Mouse (Mus musculus) lung, adult 2 months (tissue): Measurements from ENCODE around the gene Aox2. TPM values are rescaled to one million over a fixed set of nuclear protein-coding genes. Genes with fewer than 3 reads are reported as not detected.

Source experiments
- DNase-seq: peaks from one replicate; pipeline ENCODE4 v3.0.0; 2022
- H3K4me1 ChIP-seq: fragments of 200-500 bp; 2 replicates; pipeline ENCODE4 v1.6.1; 2011; ENCODE audit warnings: low read length; ENCODE audit not compliant: control insufficient read depth, insufficient read depth
- H3K4me3 ChIP-seq: fragments of 200-500 bp; replicated peaks from 2 replicates; pipeline ENCODE3; 2011; ENCODE audit warnings: low read depth, mild to moderate bottlenecking, control low read depth, low read length; ENCODE audit errors: extremely low read depth
- CTCF ChIP-seq: fragments of 200-500 bp; IDR thresholded peaks from 2 replicates; pipeline ENCODE4 v1.5.1; 2011; ENCODE audit warnings: mild to moderate bottlenecking, low read length, control low read depth; ENCODE audit not compliant: insufficient read depth
- POLR2A ChIP-seq: fragments of 200-500 bp; IDR thresholded peaks from 2 replicates; pipeline ENCODE4 v1.6.1; 2011; ENCODE audit warnings: low read depth, mild to moderate bottlenecking, control low read depth, low read length, borderline replicate concordance; ENCODE audit errors: extremely low read depth
- WGBS: fragments of 180-500 bp; shearing (Covaris S2); methylation state at CpG from one replicate; pipeline ENCODE4 v1.1.7; 2018; 5-methylcytosine and 5-hydroxymethylcytosine counted together
- polyA plus RNA-seq: library from polyadenylated mRNA; depleted of rRNA; stranded (reverse); fragments of >200 nt; gene quantifications from 2 replicates; pipeline ENCODE4 v1.2.3, GENCODE M21; 2012

The Aox2 gene
- polyA plus RNA-seq, 1 experiment, result not detected

DNA sequence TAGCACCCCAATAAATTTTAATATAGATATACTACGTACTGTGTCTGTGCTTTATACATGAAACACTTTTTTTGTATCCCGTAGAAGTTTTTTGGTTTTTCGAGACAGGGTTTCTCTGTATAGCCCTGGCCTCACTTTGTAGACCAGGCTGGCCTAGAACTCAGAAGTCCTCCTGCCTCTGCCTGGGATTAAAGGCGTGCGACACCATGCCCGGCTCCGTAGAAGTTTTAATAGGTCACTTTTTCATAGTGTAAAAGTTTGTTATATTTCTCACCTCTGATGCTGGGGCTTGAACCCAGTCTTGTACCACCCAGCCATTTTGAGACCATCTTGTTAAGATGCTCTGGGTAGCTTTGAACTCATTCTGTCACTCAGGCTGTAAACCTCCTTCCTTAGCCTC is 129.2 kb downstream of the Aox2 start:
- Histone ChIP-seq H3K4me3 (no peak overlapping the region), H3K4me1 (no peaks in the 10 kb centered on the region)
- TF ChIP-seq CTCF (no peak), POLR2A (no peak)
- DNase-seq, result no peak
- WGBS, result 95% methylated on average over 7 of the region's 7 CpGs

DNA sequence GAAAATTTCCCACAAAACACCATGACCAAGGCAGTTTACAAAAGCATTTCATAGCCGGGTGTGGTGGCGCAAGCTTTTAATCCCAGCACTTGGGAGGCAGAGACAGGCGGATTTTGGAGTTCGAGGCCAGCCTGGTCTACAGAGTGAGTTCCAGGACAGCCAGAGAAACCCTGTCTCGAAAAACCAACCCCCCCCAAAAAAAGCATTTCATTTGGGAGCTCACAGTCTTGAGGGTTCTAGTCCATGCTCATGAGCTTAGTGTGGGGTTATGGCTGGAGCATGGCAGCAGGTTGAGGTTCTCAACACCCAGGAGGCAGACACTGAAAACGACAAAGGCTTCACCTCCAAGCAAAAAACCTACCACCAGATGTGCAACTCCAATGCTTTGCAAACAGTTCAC is 130.0 kb downstream of the Aox2 start:
- Histone ChIP-seq H3K4me1 (no peaks in the 10 kb centered on the region), H3K4me3 (no peak overlapping the region)
- DNase-seq, result no peak
- TF ChIP-seq CTCF (no peak), POLR2A (no peak)
- 84% methylated on average over 6 of the region's 6 CpGs for WGBS

DNA sequence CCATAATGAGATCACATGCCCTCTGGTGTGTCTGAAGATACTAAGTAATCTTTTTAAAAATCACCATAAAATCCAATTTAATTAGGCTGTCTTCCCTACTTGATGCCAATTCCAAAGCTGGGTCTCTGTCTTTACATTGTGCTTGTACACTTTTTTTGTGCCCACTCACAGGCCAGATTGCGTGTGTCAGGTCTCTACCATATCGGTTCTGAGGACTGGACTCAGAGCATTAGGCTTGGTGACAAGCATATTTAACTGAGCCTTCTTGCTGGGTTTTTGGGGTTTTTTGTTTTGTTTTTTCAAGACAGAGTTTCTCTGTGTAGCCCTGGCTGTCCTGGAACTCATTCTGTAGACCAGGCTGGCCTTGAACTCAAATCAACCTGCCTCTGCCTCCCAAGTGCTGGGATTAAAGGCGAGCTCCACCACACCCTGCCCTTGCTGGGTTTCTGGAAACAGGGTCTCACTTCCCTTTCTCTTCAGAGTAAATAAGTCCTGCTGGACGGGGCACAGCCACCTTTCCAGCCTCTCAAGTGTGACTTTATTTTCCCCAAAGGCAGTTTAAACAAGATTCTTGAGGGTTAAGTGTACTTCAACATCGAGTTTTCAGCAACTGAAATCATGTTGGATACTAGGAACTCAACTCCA is 131.5 kb downstream of the Aox2 start:
- Histone ChIP-seq H3K4me1 (no peaks in the 10 kb centered on the region), H3K4me3 (no peak overlapping the region)
- TF ChIP-seq CTCF (no peak), POLR2A (no peak)
- DNase-seq, result no peak
- WGBS, result 66% methylated on average over 5 of the region's 5 CpGs

DNA sequence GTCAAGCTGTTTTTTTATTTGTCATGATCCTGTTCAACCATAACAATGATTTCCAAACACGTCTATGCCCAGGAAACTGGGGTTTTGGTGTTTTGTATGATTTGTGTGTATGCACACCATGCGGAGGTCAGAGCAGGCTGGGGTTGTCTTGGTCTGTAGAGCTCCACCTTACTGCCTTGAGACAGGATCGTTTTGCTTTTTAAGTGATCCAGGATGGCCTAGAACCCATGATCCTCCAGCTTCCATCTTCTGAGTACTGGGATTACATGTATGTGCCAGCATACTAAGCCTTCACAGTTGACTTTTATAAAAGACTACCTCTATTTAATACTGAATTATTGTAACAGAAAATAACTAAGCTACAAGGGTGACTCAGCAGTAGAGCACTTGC is 132.1 kb downstream of the Aox2 start:
- no peak overlapping the region for H3K4me3 ChIP-seq
- 50% methylated on average over 3 of the region's 3 CpGs for WGBS
- no peak for DNase-seq
- H3K4me1 ChIP-seq, result no peaks in the 10 kb centered on the region
- TF ChIP-seq POLR2A (no peak), CTCF (no peak)

DNA sequence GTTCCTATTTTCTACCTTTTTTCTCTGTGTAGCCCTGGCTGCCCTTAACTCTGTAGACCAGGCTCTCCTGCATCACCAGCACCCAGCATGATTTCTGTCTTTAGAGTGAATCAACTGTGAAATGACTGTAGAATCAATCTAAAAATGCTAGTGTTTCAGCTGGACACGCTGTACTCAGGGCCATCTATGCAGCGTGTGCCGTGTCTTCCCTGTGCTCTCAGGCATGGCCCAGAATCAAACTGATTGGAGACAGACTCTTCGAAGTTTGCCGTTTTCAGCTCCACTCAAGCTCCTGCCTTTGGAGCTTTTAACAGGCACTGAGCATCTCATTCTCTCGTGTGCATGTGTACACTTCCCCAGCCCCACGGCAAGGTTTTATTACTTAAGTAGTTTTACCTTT is 132.7 kb downstream of the Aox2 start:
- no peak for DNase-seq
- H3K4me3 ChIP-seq, result no peak overlapping the region
- H3K4me1 ChIP-seq, result no peaks in the 10 kb centered on the region
- no peak for TF ChIP-seq CTCF
- no peak for TF ChIP-seq POLR2A
- WGBS, result 84% methylated on average over 7 of the region's 7 CpGs

DNA sequence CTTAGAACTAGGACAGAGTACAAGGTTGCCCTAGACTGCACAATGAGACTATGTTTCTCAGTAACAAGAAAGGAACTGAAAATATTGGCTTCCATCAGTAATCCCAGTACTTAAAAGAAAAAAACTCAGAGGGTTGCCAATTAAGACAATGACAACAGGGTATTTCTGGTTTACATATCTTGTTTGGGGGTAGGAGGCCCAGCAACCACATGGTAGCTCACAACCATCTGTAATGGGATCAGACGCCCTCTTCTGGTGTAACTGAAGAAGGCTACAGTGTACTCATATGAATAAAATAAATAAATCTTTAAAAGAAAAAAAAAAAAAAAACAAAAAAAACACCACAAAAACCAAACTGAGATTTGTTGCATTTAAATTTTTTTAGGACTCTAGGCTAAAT is 137.3 kb downstream of the Aox2 start:
- 26% methylated on average over 1 of the region's 1 CpGs for WGBS
- TF ChIP-seq CTCF (no peak), POLR2A (no peak)
- DNase-seq, result no peak
- Histone ChIP-seq H3K4me3 (no peak overlapping the region), H3K4me1 (peaks cover 9% of the 10 kb centered on the region)

DNA sequence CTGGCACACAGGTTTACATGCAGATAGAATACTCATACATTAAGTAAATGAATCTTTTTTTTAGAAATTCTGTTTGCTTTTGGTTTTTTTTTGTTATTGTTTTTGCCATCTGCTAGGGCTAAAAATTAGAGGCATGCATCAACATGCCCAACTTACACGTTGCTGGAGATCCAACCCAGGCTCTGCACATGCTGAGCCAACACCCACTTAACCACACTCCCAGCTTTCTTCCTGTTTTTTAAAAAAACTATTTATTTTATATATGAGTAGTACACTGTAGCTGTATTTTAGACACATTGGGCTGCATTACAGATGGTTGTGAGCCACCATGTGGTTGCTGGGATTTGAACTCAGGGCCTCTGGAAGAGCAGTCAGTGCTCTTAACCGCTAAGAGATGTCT is 137.9 kb downstream of the Aox2 start:
- no peak for DNase-seq
- TF ChIP-seq POLR2A, result no peak
- TF ChIP-seq CTCF, result no peak
- WGBS, result 57% methylated on average over 2 of the region's 2 CpGs
- Histone ChIP-seq H3K4me1 (peaks cover 9% of the 10 kb centered on the region), H3K4me3 (no peak overlapping the region)

DNA sequence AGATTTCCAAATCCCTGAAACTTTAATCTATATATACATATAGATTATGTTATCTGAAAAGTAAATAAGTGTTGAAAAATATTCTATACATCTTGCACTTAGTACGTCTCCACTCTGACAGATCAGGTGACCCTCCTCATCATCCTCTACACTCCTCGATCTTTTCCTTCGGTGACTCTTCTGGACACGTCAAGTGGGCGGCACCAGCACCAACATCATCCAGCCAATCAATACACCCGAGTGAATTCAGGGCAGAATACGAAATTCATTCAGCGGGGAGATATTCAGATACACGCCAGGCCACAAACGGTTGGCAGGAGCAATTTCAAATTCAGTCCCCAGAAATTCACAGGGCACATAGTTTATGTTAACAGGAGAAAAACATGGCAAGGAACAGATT is 141.9 kb downstream of the Aox2 start:
- H3K4me1 ChIP-seq, result peaks cover 13% of the 10 kb centered on the region
- TF ChIP-seq CTCF, result no peak
- no peak for TF ChIP-seq POLR2A
- no peak for DNase-seq
- H3K4me3 ChIP-seq, result no peak overlapping the region
- WGBS, result 37% methylated on average over 10 of the region's 10 CpGs

DNA sequence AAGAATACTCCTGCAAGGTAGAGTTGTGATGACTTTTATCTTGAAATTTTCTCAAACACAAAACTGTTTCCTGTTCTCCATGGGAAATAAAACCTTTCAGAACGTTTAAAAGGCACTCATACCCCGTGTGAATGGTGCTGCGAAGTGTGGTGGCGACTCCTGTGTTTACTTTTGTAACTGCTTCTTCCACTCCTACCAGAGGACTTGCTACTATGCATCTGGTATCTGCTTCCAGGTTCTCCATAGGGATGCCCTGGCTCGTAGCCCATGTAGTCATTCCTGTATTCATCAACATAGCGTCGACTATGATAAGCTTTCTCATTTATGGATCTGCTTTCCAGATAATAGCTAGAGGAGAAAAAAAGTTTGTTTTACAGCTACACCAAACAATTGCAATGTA is 142.8 kb downstream of the Aox2 start:
- no peak overlapping the region for H3K4me3 ChIP-seq
- no peak for TF ChIP-seq CTCF
- TF ChIP-seq POLR2A, result no peak

DNA sequence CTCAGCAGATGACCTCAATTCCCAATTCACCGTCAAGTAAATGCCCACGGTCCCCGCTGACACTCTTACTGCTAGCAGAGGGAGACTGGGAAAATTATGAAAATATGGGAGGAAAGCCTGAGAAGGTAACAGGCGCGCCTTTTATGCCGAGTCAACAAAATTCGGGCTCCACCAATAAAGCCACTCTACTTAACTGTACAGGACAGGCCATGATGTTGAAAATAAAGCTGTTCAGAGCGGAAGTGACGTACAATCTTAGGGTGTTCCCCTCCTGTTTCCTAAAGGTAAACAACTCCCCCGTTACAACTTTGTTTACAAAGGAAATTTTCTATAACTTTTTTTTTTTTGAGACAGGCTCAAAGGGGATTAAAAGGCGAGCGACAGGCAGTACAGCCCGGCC is 144.8 kb downstream of the Aox2 start:
- no peak for TF ChIP-seq CTCF
- TF ChIP-seq POLR2A, result peak; percentile 46; the same call in 1 of the 2 replicates
- Histone ChIP-seq H3K4me1 (peaks cover 10% of the 10 kb centered on the region), H3K4me3 (peak overlapping the region; percentile 98)
- DNase-seq, result peak; percentile 37
- WGBS, result under 1% methylated on average over 13 of the region's 13 CpGs

More for the DNA sequence above, 142.8 kb downstream of the Aox2 start:
- no peak for DNase-seq
- 14% methylated on average over 7 of the region's 7 CpGs for WGBS
- H3K4me1 ChIP-seq, result peaks cover 13% of the 10 kb centered on the region
